Mouse (Mus musculus) CH12.LX (cell line): ENCODE data around the gene Hba-a1. TPM values are rescaled to one million over a fixed set of nuclear protein-coding genes. Genes with fewer than 3 reads are reported as not detected.

ENCODE experiments used
- DNase-seq: peaks from one replicate; pipeline ENCODE4 v3.0.0-alpha.2; 2013; ENCODE audit errors: extremely low read depth
- H3K27ac ChIP-seq: 2 replicates; pipeline ENCODE4 v1.5.1; 2012; ENCODE audit warnings: low read depth, mild to moderate bottlenecking, control low read depth, moderate library complexity; ENCODE audit not compliant: insufficient read depth
- H3K27me3 ChIP-seq: replicated peaks from 2 replicates; pipeline ENCODE3; 2012; ENCODE audit warnings: inconsistent platforms
- H3K36me3 ChIP-seq, 2 experiments: replicated peaks in 1 of 2; 2 replicates each; pipeline versions ENCODE3 to v1.6.1; 2012; ENCODE audit warnings: inconsistent platforms in 1 of 2, low read length in 1 of 2, mild to moderate bottlenecking in 1 of 2, mixed read lengths in 1 of 2, moderate library complexity in 1 of 2; ENCODE audit not compliant: control insufficient read depth in 1 of 2, insufficient read depth in 1 of 2
- H3K4me1 ChIP-seq, 2 experiments: 2 replicates each; pipeline ENCODE4 v1.6.1; 2012; ENCODE audit warnings: inconsistent platforms in 1 of 2, moderate library complexity in 1 of 2; ENCODE audit not compliant: insufficient read depth in 2 of 2, control insufficient read depth in 1 of 2
- H3K4me2 ChIP-seq: 2 replicates; pipeline ENCODE4 v1.6.1; 2012; ENCODE audit warnings: low read depth, mild to moderate bottlenecking, control low read depth; ENCODE audit not compliant: poor library complexity, insufficient read depth, severe bottlenecking
- H3K4me3 ChIP-seq, 3 experiments: fragments of 150-350 bp in 1 of 3; sonication (generic) in 1 of 3; replicated peaks in 1 of 3; 2 replicates each; pipeline versions ENCODE3 to v1.5.1; 2011 to 2012; ENCODE audit warnings: low read depth in 2 of 3, low read length in 2 of 3, mild to moderate bottlenecking in 2 of 3, moderate library complexity in 2 of 3, control low read depth in 1 of 3, improper control_type of control experiment in 1 of 3, inconsistent platforms in 1 of 3, mixed read lengths in 1 of 3; ENCODE audit not compliant: poor library complexity in 1 of 3
- H3K79me2 ChIP-seq: replicated peaks from 2 replicates; pipeline ENCODE4 v1.6.1; 2012; ENCODE audit warnings: mild to moderate bottlenecking, moderate library complexity; ENCODE audit not compliant: control insufficient read depth, poor library complexity, insufficient read depth, severe bottlenecking; ENCODE audit errors: extremely low read depth
- H3K9ac ChIP-seq: 2 replicates; pipeline ENCODE4 v1.6.1; 2012; ENCODE audit warnings: low read depth, mild to moderate bottlenecking, control low read depth, moderate library complexity; ENCODE audit not compliant: insufficient read depth
- H3K9me3 ChIP-seq: replicated peaks from 2 replicates; pipeline ENCODE3; 2012; ENCODE audit warnings: low read length, inconsistent platforms, mixed read lengths
- BHLHE40 ChIP-seq: IDR thresholded peaks from 2 replicates; pipeline ENCODE4 v1.6.1; 2011; ENCODE audit warnings: mild to moderate bottlenecking, low read depth, low read length, improper control_type of control experiment
- CHD1 ChIP-seq: IDR thresholded peaks from 2 replicates; pipeline ENCODE4 v1.6.1; 2012; ENCODE audit warnings: low read depth, low read length, improper control_type of control experiment, inconsistent platforms
- CHD2 ChIP-seq: IDR thresholded peaks from 2 replicates; pipeline ENCODE4 v1.6.1; 2011; ENCODE audit warnings: low read length, improper control_type of control experiment
- CTCF ChIP-seq, 2 experiments: IDR thresholded peaks in 1 of 2; conservative IDR thresholded peaks in 1 of 2; 2 replicates each; pipeline ENCODE4 v1.5.1; 2011 to 2012; ENCODE audit warnings: low read depth in 2 of 2, low read length in 2 of 2, improper control_type of control experiment in 1 of 2, inconsistent platforms in 1 of 2, mild to moderate bottlenecking in 1 of 2, moderate library complexity in 1 of 2
- E2F4 ChIP-seq: IDR thresholded peaks from 2 replicates; pipeline ENCODE4 v1.6.1; 2011; ENCODE audit warnings: low read depth, low read length, improper control_type of control experiment; ENCODE audit not compliant: insufficient replicate concordance
- ELF1 ChIP-seq: IDR thresholded peaks from 2 replicates; pipeline ENCODE4 v1.6.1; 2014; ENCODE audit warnings: low read depth, mild to moderate bottlenecking, inconsistent platforms, low read length, improper control_type of control experiment
- EP300 ChIP-seq: IDR thresholded peaks from 2 replicates; pipeline ENCODE4 v1.6.1; 2011; ENCODE audit warnings: low read length, improper control_type of control experiment
- ETS1 ChIP-seq: conservative IDR thresholded peaks from 2 replicates; pipeline ENCODE4 v1.6.1; 2012; ENCODE audit warnings: low read depth, mild to moderate bottlenecking, inconsistent platforms, low read length, improper control_type of control experiment, moderate library complexity
- GABPA ChIP-seq: IDR thresholded peaks from 2 replicates; pipeline ENCODE4 v1.6.1; 2012; ENCODE audit warnings: low read depth, low read length, improper control_type of control experiment, inconsistent platforms; ENCODE audit not compliant: insufficient replicate concordance
- HCFC1 ChIP-seq: IDR thresholded peaks from 2 replicates; pipeline ENCODE4 v1.6.1; 2012; ENCODE audit warnings: low read depth, mild to moderate bottlenecking, inconsistent platforms, low read length, improper control_type of control experiment
- IRF4 ChIP-seq: IDR thresholded peaks from 2 replicates; pipeline ENCODE4 v1.6.1; 2014; ENCODE audit warnings: low read depth, mild to moderate bottlenecking, inconsistent platforms, low read length, improper control_type of control experiment
- JUN ChIP-seq: IDR thresholded peaks from 2 replicates; pipeline ENCODE4 v1.6.1; 2011; ENCODE audit warnings: low read depth, mild to moderate bottlenecking, low read length, improper control_type of control experiment, moderate library complexity; ENCODE audit not compliant: insufficient read depth
- JUND ChIP-seq: conservative IDR thresholded peaks from 2 replicates; pipeline ENCODE4 v1.6.1; 2011; ENCODE audit warnings: low read depth, low read length, improper control_type of control experiment
- KAT2A ChIP-seq: IDR thresholded peaks from 2 replicates; pipeline ENCODE4 v1.6.1; 2012; ENCODE audit warnings: low read length, improper control_type of control experiment, inconsistent platforms; ENCODE audit not compliant: insufficient replicate concordance
- MAFK ChIP-seq: IDR thresholded peaks from 2 replicates; pipeline ENCODE4 v1.6.1; 2011; ENCODE audit warnings: low read length, improper control_type of control experiment; ENCODE audit not compliant: insufficient replicate concordance
- MAX ChIP-seq: IDR thresholded peaks from 2 replicates; pipeline ENCODE4 v1.6.1; 2011; ENCODE audit warnings: low read length, improper control_type of control experiment
- MAZ ChIP-seq: IDR thresholded peaks from 2 replicates; pipeline ENCODE4 v1.6.1; 2012; ENCODE audit warnings: low read depth, mild to moderate bottlenecking, inconsistent platforms, low read length, improper control_type of control experiment, moderate library complexity
- MEF2A ChIP-seq: IDR thresholded peaks from 2 replicates; pipeline ENCODE4 v1.6.1; 2014; ENCODE audit warnings: low read depth, mild to moderate bottlenecking, inconsistent platforms, low read length, improper control_type of control experiment, borderline replicate concordance
- MXI1 ChIP-seq: IDR thresholded peaks from 2 replicates; pipeline ENCODE4 v1.6.1; 2011; ENCODE audit warnings: mild to moderate bottlenecking, low read depth, low read length, improper control_type of control experiment
- MYC ChIP-seq: IDR thresholded peaks from 2 replicates; pipeline ENCODE4 v1.6.1; 2011; ENCODE audit warnings: low read depth, mild to moderate bottlenecking, improper control_type of control experiment, low read length
- NELFE ChIP-seq: IDR thresholded peaks from 2 replicates; pipeline ENCODE4 v1.6.1; 2011; ENCODE audit warnings: low read depth, low read length, improper control_type of control experiment
- NRF1 ChIP-seq: IDR thresholded peaks from 2 replicates; pipeline ENCODE4 v1.6.1; 2014; ENCODE audit warnings: low read depth, mild to moderate bottlenecking, inconsistent platforms, low read length, improper control_type of control experiment, moderate library complexity
- PAX5 ChIP-seq: IDR thresholded peaks from 2 replicates; pipeline ENCODE4 v1.6.1; 2012; ENCODE audit warnings: low read length, inconsistent platforms, mixed read lengths
- POLR2A ChIP-seq: IDR thresholded peaks from 2 replicates; pipeline ENCODE4 v1.6.1; 2011; ENCODE audit warnings: low read depth, mild to moderate bottlenecking, improper control_type of control experiment, low read length
- POLR2AphosphoS2 ChIP-seq: IDR thresholded peaks from 2 replicates; pipeline ENCODE4 v1.6.1; 2011; ENCODE audit warnings: low read depth, low read length, improper control_type of control experiment
- RAD21 ChIP-seq: IDR thresholded peaks from 2 replicates; pipeline ENCODE4 v1.6.1; 2011; ENCODE audit warnings: low read depth, mild to moderate bottlenecking, low read length, improper control_type of control experiment, moderate library complexity
- RCOR1 ChIP-seq: conservative IDR thresholded peaks from 2 replicates; pipeline ENCODE4 v1.6.1; 2012; ENCODE audit warnings: low read depth, mild to moderate bottlenecking, inconsistent platforms, low read length, improper control_type of control experiment
- SIN3A ChIP-seq: IDR thresholded peaks from 2 replicates; pipeline ENCODE4 v1.6.1; 2012; ENCODE audit warnings: low read length, improper control_type of control experiment, inconsistent platforms
- SMC3 ChIP-seq: IDR thresholded peaks from 2 replicates; pipeline ENCODE4 v1.6.1; 2011; ENCODE audit warnings: low read depth, low read length, improper control_type of control experiment
- TBP ChIP-seq: conservative IDR thresholded peaks from 2 replicates; pipeline ENCODE4 v1.6.1; 2011; ENCODE audit warnings: low read depth, low read length, improper control_type of control experiment
- TCF12 ChIP-seq: IDR thresholded peaks from 2 replicates; pipeline ENCODE4 v1.6.1; 2014; ENCODE audit warnings: low read depth, mild to moderate bottlenecking, inconsistent platforms, low read length, improper control_type of control experiment
- UBTF ChIP-seq: IDR thresholded peaks from 2 replicates; pipeline ENCODE4 v1.6.1; 2012; ENCODE audit warnings: low read depth, mild to moderate bottlenecking, inconsistent platforms, low read length, improper control_type of control experiment, moderate library complexity
- USF1 ChIP-seq: IDR thresholded peaks from 2 replicates; pipeline ENCODE4 v1.6.1; 2014; ENCODE audit warnings: low read depth, mild to moderate bottlenecking, inconsistent platforms, low read length, improper control_type of control experiment
- USF2 ChIP-seq: conservative IDR thresholded peaks from 2 replicates; pipeline ENCODE4 v1.6.1; 2011; ENCODE audit warnings: low read depth, low read length, improper control_type of control experiment
- ZC3H11A ChIP-seq: IDR thresholded peaks from 2 replicates; pipeline ENCODE4 v1.6.1; 2012; ENCODE audit warnings: low read depth, mild to moderate bottlenecking, inconsistent platforms, low read length, improper control_type of control experiment
- ZKSCAN1 ChIP-seq: IDR thresholded peaks from 2 replicates; pipeline ENCODE4 v1.6.1; 2012; ENCODE audit warnings: low read depth, inconsistent platforms, low read length, improper control_type of control experiment, borderline replicate concordance
- ZMIZ1 ChIP-seq: IDR thresholded peaks from 2 replicates; pipeline ENCODE4 v1.6.1; 2012; ENCODE audit warnings: low read depth, mild to moderate bottlenecking, inconsistent platforms, low read length, improper control_type of control experiment
- ZNF384 ChIP-seq: IDR thresholded peaks from 2 replicates; pipeline ENCODE4 v1.6.1; 2012; ENCODE audit warnings: low read depth, low read length, improper control_type of control experiment, inconsistent platforms
- dilution Hi-C: fragments of 300-500 bp; cut with MboI; formaldehyde crosslinking; loops from 2 replicates; pipeline ENCODE4 v1.14.3; 2020; ENCODE audit warnings: low sequenced_read_pairs; ENCODE audit not compliant: extremely low pct_unique_long_range_greater_than_20kb, extremely low pct_ligation_motif_present
- in situ Hi-C: fragments of 300-500 bp; cut with MboI; formaldehyde crosslinking; loops from 3 replicates; pipeline ENCODE4 v1.14.3; 2019; ENCODE audit warnings: low sequenced_read_pairs, low pct_ligation_motif_present, low pct_unique_long_range_greater_than_20kb, mixed read lengths
- polyA plus RNA-seq: library from polyadenylated mRNA; unstranded; fragments of >175 nt; gene quantifications from 2 replicates; pipeline ENCODE4 v1.2.1, GENCODE M21; 2012; ENCODE audit warnings: low read depth; ENCODE audit not compliant: insufficient read length
- total RNA-seq, 2 experiments: library from RNA; depleted of rRNA; stranded (reverse); fragments of 300-350 nt in 1 of 2; fragments of >200 nt in 1 of 2; gene quantifications; 2 replicates each; pipeline ENCODE4 v1.2.3; 2012 to 2014

The Hba-a1 gene
- total and polyA plus RNA-seq, 3 experiments, result 4.7 to 5.2 (median 4.9) TPM

DNA sequence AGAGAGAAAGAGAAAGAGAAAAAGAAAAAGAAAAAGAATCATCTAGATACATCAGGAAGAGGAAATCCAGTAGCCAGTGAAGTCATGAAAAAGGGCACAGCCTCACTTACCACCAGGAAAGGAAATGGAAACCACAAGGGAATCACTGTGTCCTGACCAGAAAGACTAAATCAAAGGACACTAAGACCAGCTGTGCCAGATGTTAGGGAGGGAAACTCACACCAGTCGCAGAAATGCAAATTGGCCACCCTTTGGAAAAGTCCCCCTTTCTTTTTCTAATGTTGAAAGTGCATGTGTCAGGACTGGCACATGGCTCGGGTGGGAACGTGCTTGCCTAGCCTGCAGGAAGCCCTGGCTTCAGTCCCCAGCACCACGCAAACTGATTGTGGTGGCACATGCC lies 12.1 kb upstream of the Hba-a1 start:
- Histone ChIP-seq H3K27ac (no peak overlapping the region), H3K27me3 (peaks cover 2% of the 10 kb centered on the region), H3K4me1 (peaks cover 13 to 30% of the 10 kb centered on the region in 2 experiments), H3K9ac (no peak overlapping the region), H3K79me2 (peaks cover 4% of the 10 kb centered on the region; the same call in 1 of the 2 replicates), H3K4me2 (no peak overlapping the region), H3K4me3 (no peak overlapping the region), H3K9me3 (no peaks in the 10 kb centered on the region), H3K36me3 (no peaks in the 10 kb centered on the region)
- dilution Hi-C loops (no loop called here), in situ Hi-C loops (no loop called here)
- peak; percentile 86 for DNase-seq
- TF ChIP-seq ZNF384 (no peak), ZMIZ1 (no peak), NRF1 (no peak), TCF12 (peak; percentile 98), CHD1 (no peak), ZC3H11A (no peak), JUN (no peak; the same call in 1 of the 2 replicates), SIN3A (no peak; the same call in 1 of the 2 replicates), HCFC1 (no peak; the same call in 1 of the 2 replicates), GABPA (no peak), MAZ (no peak), CHD2 (peak; percentile 67; the same call in 1 of the 2 replicates), RAD21 (no peak), ETS1 (peak; percentile 94), POLR2A (no peak), USF1 (no peak), NELFE (no peak), IRF4 (peak; percentile 80), ZKSCAN1 (no peak), KAT2A (no peak), MXI1 (peak; percentile 67; the same call in 1 of the 2 replicates), MEF2A (peak; percentile 71; the same call in 1 of the 2 replicates), BHLHE40 (peak; percentile 99), USF2 (no peak), UBTF (no peak), TBP (no peak), MAFK (peak; percentile 54; the same call in 1 of the 2 replicates), MAX (peak; percentile 95), SMC3 (no peak), EP300 (peak; percentile 94), CTCF (conservative IDR thresholded peaks at IDR 0.05 in 1 of 2, IDR thresholded peaks at IDR 0.05 in 1 of 2; ENCODE audit: low read depth in 2 of 2, low read length in 2 of 2) (no peak), JUND (peak; percentile 41; the same call in 1 of the 2 replicates), POLR2AphosphoS2 (no peak), ELF1 (peak; percentile 14; the same call in 1 of the 2 replicates), RCOR1 (peak; percentile 86), E2F4 (no peak), PAX5 (no peak), MYC (peak; percentile 97)
